Mouse (Mus musculus): Measurements from ENCODE around the gene 1600015I10Rik. TPM values are rescaled to one million over a fixed set of nuclear protein-coding genes. Genes with fewer than 3 reads are reported as not detected.

The 1600015I10Rik gene
- total RNA-seq (2023) = under 1 TPM in 1 of 2 experiments, not detected in 1; 0.13 TPM

GRCm38 (mm10) chr6:48929595-48929994 lies at the start of gene 1600015I10Rik:
TSS of gene 1600015I10Rik (plus strand) at chr6:48929895.

GRCm38 (mm10) chr6:48974663-48975062 lies 45.0 kb downstream of the 1600015I10Rik start, which contains the start of gene Doxl2:
TSS of gene Doxl2 (plus strand) at chr6:48974963.

Other genes with a start within 250 kb of the 1600015I10Rik start
- under 1 TPM; 0.66 to 0.95 TPM for gene Gimap4, start 245.3 kb upstream of the 1600015I10Rik start, total RNA-seq (2023)
- gene Gimap6, start 221.7 kb upstream of the 1600015I10Rik start, total RNA-seq (2023) = 1 to 10 TPM; 5.0 to 5.9 TPM
- gene Gm28053, start 211.3 kb upstream of the 1600015I10Rik start, total RNA-seq (2023) = not detected
- under 1 TPM in 1 of 2 experiments, not detected in 1; 0.56 TPM for gene Gimap7, start 211.3 kb upstream of the 1600015I10Rik start, total RNA-seq (2023)
- 1 to 10 TPM in 1 of 2 experiments, under 1 TPM in 1; 0.93 to 1.1 TPM for gene Gimap1, start 190.8 kb upstream of the 1600015I10Rik start, total RNA-seq (2023)
- 1 to 10 TPM; 1.1 to 1.4 TPM for gene Gimap5, start 183.7 kb upstream of the 1600015I10Rik start, total RNA-seq (2023)
- gene Gimap3, start 159.0 kb upstream of the 1600015I10Rik start, total RNA-seq (2023) = 1 to 10 TPM in 1 of 2 experiments, under 1 TPM in 1; 0.89 to 1.3 TPM
- gene Tmem176a, start 89.0 kb upstream of the 1600015I10Rik start, total RNA-seq (2023) = 10 to 100 TPM in 1 of 2 experiments, 1 to 10 TPM in 1; 8.1 to 19.0 TPM
- gene Tmem176b, start 88.4 kb upstream of the 1600015I10Rik start, total RNA-seq (2023) = 10 to 100 TPM; 19.5 to 23.8 TPM
- not detected for gene Aoc1, start 57.0 kb upstream of the 1600015I10Rik start, total RNA-seq (2023)
- gene Doxl2, start 45.1 kb downstream of the 1600015I10Rik start, total RNA-seq (2023) = not detected
- not detected for gene Svs1, start 57.0 kb downstream of the 1600015I10Rik start, total RNA-seq (2023)
- under 1 TPM; 0.42 to 0.84 TPM for gene Gpnmb, start 106.7 kb downstream of the 1600015I10Rik start, total RNA-seq (2023)
- gene Malsu1, start 143.9 kb downstream of the 1600015I10Rik start, total RNA-seq (2023) = 10 to 100 TPM; 19.2 to 20.8 TPM

All from neutrophil, adult 59 days (primary cell).